Mouse (Mus musculus): Measurements from ENCODE around the gene Slc36a2.
A peak's percentile ranks its signal among the peaks of the same experiment; 100 is the strongest.

Slc36a2 gene

DNA sequence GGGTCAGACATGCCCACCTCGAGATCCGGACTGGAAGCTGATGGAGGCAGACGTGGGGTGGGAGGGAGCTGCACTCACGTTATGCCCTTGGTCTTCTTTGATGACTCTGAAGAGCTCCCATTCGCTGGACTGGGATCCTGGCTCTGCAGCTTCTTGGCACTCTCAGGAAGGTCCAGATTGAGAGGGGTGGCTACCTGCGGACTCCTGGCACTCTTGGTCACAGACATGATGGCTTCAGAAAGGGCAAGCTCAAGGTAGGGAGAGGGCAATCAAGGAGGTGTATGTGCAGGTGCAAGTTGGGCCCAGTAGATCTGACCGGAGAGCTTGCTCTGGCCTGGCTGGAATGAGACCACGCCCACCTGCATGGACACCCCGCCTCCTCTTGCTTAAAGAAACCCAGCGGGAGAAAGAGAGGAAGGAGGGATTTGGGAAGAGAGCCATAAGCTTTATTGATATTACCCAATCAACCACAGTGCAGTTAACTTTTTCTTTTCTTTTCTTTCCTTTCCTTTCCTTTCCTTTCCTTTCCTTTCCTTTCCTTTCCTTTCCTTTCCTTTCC, at the start of gene Slc36a2:
Gene Slc36a2 (minus strand): TSS at position 345 of the 559 bp plus-strand sequence.
- DNase-seq: peak; percentile 89

DNA sequence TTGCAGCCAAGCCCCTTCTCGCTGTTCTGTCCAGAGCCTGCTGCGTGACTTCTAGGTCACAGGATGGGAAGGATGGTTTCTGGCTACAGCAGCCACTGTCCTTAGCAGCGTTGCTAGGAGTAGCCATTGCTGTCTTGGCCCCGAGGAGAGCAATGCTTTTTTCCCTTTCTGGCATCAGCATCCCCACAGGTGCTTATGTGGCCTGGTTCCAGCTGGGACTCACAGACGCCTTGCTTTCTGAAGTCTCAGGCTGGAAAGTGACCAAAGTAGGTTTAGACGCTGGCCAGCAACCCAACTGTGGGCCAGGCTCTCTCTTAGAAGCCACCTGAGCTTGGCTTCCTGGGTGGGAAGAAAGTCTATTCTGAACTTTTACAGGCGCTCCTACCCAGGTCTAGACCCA, 49.4 kb upstream of the Slc36a2 start:
- peak; percentile 88 for DNase-seq

DNA sequence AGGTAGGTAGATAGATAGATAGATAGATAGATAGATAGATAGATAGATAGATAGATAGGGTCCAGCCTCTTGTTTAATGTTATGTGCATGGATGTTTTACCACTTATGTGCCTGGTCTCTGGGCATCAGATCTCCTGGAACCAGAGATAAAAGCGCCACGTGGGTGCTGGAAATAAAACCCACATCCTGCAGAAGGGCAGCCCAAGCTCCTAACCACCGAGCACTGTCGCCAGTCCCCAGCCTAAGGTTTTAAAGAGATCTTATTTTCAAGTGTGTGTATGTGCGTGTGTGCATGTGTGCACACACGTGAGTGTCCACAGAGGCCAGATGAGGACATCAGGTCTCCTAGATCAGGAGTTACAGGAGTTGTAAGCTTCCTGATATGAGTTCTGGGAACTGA, 46.2 kb upstream of the Slc36a2 start:
- no peak for DNase-seq

DNA sequence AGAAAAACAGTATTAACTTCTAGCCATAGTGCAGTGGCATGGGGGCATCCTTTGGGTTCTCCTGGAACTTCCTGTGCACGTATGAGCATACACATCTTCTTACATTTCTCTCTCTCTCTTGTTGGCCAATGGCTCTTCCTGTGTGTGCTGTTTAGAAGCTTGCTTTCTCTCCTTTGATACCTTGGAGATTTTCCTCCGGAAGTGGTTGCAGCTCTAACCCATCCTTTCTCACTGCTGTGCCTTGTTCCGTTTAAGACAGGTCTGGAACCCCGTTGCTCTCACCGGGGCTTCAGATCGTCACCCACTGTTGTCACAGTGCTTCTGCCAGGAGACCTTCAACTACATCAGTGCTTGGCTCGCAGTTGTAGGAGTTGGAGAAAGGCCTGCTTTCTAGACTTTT, 36.4 kb upstream of the Slc36a2 start:
- no peak for DNase-seq

DNA sequence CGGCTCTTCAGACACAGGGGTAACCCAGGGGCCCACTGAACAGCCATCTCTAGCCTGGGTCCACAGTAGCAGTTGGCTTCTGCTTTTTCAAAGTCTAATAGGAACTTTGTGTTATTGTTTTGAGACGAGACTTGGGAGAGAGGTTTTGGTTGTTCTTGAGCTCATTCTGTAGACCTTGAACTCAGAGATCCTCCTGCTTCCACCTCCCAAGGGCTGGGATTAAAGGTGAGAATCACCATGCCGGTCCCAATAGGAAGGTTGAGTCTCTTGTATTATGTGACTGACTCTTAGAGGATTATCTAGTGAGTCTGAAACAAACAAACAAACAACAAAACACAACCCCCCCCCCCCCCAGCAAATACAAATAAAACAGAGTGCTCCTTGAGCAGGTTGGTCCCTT, 33.6 kb upstream of the Slc36a2 start:
- no peak for DNase-seq

DNA sequence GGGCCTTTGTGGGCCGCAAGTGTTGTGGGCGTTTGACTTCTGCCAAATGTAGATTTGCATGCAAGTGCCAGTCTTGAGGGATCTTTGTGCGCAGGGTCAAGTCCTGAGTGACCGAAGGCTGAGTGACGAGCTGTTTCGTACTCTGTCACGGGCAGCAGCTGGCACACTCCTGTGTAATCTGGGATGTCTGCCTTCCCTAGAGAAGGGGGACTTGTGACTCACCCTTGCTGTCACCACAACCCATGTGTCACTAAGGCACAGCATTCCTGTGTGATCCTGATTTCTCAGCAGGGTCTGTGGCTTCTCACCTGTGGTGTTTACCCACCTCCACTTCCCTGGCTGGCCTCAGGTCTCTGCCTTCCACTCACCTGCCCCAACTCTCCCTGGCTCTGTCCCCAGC, 33.0 kb upstream of the Slc36a2 start:
- DNase-seq: no peak

DNA sequence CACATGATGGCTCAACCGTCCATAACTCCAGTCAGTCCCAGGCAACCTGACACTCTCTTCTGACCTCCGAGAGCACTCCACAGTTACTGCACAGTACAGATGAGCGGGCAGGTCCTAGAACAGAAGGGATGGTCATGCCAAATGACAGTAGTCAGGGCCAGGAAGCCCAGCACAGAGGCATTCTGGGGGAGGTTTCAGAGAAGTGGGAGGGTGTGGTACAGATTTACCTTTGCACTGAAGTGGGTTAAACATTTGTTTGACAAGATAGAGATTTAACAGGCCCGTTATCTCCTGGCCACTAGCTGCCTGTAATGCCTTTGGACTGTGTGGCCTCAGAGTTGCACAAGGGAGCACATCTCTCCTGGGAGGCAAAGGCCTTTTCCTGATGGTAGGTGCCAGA, 32.5 kb upstream of the Slc36a2 start:
- no peak for DNase-seq

DNA sequence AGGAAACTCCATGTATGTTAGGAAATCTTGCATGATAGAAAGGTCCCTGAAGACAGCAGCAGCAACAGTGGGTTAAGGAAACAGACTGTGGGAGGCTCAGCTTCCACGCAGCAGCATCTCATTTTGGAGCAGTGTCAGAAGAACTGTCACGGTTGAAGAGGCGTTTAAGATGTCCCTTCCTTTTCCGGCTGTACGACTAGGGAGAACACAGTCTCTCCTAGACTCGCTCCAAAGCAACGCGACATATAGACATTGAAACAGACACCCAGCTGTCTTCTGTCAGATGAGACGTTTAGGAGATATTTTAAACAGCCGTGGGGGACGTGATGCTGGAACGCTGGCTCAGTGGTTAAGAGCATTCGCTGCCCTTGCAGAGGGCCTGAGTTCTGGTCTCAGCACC, 32.0 kb upstream of the Slc36a2 start:
- DNase-seq: no peak

DNA sequence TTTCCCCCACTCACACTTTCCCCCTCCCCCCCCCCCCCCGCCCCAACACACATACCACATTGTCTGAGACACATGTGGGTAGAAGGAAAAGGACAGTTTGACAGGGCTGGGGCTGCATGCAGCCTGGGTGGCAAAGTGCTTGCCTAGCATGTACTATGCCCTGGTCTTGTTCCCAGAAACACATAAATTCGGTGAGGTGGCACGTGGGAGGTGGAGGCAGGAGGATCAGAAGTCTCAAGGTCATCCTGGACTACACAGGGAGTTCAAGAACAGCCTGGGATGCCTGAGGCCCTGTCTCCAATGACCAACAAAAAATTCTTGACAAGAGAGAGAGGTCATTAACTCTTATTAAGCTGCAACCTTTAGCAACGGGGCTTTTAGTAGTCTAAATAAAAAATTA, 31.2 kb upstream of the Slc36a2 start:
- DNase-seq: no peak

DNA sequence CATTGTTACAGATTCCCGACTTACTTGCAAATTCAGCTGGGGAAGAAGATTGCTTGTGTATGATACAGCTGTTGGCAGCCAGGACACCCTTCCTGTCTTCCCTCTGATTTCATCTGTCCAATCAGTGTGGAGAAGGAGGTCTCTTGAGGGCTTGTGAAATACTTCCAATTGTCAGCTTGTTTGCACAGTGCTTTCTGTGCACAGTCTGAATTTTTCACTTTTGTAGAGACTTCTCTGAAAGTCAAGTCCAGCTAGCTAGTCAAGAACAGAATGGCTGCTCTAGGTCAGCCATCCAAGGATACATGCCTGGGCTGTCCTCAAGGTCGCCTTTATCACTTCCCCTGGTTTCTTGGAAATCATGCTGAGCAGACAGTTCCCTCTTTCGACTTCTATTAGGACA, 30.1 kb upstream of the Slc36a2 start:
- DNase-seq: no peak

DNA sequence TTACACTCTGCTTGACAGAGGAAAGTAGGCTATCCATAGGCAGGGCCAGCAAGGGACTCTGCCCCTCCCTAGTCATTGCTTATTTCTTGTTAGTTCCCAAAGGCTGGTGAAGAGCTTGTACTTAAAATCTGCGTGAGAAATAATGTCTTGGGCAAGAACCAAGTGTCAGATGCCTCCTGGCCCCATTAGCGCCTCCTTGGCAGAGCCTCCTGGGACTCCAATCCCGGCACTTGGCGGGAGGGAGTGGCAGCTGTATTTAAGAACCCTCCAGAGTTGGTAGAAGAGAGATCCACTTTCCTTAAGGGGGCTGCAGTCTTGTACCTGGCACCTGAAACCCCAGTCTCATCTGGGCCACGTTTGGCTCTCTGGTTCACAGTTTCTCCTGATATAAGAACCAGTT, 29.3 kb upstream of the Slc36a2 start:
- DNase-seq: no peak

DNA sequence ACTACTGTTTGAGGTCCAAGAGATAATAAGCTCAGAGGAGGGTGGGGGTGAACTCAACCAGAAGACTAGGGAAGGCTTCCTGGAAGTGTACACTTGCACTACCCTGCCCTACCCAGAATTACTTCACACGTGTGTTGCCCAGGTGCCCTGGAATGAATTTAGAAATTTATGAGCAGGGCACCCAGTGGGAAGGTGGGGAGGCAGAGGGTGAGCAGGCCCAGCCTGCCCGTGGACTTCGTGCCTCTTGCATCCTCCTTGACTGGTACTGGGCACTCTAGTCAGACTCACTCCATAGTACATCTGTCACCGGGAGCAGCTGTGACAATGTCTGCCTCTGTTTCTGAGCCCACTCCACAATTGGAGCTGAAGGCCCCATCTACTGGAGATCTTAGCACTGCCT, 28.6 kb upstream of the Slc36a2 start:
- DNase-seq: no peak

DNA sequence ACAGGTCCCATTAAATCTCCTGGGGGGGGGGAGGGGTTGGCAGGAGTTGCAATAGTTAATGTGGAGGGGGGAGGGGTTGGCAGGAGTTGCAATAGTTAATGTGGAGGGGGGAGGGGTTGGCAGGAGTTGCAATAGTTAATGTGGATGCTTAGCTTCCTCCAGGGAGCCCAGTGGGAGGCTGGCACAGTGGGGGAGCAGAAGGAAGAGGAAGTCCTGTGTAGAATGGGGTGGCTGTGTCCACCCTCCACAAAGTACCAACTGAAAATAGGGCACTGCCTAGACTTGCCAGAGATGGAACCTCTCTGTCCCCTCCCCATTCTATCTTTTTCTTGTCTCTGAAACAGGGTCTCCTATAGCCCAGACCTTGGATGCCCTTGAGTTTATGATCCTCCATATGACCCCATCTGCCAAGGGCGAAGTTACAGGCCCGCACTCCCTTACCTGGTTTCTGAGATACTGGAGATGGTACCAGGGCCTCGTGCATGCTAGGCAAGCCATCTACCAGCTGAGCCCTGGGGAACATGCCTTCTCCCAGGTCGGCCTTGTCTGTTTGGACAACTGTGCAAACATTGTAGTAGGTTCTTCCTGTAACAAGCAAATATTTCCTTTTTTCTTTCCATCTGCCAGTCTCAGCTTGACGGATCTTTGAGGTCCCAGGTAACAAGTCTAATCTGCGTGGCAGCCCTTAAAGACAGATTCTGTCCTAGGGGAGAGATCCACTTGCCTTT, 24.9 kb upstream of the Slc36a2 start:
- no peak for DNase-seq

DNA sequence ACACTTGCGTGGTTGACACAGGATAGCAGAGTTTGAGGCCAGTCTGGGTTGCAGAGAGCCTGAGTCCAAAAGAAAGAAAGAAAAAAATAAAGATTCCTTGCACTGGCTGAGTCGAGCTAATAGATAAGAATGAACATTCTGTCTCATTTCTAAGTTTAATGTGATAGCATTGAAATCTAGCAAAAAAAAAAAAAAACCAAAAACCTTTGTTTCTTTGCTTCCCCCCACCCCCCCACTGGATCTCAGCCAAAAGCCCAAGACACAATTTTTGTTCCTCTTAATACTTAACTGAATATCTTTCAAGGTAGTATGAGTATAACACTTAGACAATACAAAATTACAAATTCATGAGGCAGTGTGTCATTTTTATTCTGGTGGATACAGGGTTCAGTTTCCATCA, 24.2 kb upstream of the Slc36a2 start:
- no peak for DNase-seq

DNA sequence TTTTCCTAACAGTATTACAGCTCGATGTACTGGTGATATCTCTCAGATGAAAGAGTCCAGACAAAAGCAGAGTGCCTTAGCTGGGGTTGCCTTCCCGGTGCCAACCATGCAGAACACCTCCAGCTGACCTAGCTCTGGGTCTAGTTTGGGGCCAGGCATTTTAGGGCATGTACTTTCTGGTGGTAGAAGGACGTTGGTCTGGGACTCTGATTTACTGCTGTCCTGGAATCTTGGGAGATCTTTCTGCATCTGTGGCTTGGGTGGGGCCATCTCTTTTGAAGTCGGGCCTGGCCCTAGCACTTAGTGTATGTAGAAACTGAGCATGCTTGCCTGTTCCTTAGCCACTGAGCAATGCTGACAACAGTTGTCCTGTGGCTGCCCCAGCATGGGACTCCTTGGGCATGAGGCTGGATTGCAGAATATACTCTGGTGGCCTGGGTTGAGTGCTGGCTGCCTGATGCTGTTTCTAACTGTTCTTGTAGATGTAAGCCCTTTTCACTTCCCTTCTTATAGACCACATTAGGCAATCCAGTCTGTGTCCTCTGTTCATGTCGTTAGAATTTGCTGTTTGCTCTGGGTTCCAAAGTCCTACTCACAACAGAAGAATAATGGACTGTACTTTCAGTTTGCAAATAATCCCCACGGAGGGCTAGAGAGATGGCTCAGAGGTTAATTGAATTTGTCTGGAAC, 23.3 kb upstream of the Slc36a2 start:
- DNase-seq: no peak

DNA sequence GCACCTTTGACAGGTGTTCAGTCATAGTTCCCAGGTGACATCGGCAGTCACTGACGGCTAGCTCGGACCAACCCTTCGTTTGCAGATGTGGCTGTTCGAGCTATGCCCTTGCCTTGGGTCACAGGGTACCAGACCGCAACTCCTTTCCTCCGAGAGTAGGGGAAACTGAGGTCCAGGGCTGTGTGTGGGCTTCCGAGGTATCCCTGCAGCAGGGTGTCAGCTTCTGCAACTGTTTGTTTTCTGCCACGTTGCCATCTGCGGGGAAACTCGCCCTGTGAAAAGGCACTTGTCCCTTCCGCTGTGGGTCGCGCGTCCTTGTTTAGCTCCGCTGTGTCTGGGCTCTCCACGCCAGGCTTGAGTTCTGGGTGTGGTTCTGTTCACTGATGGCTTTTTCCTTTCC, 19.7 kb upstream of the Slc36a2 start:
- peak; percentile 43 for DNase-seq

DNA sequence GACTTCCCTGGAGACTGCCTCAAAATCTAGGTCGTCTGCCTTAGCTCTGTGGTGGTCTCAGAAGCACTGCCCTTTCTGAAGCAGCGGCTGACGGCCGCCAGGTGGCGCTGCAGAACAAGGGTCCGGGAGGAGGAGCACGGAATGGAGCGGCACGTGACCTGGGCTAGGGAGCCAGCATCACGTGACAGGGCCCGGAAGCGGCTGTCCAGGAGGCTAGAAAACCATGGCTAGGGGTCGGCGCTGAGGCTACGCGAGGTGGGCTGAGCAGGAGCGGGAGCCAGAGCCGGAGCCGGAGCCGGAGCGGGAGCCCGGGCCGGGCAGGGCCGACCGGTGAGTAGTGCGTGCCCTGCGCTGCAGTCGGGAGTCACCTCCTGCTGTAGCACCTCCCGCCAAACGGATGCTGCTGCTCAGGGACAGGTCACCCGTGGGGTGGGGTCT, 19.3 kb upstream of the Slc36a2 start, which contains the start of gene Slc36a1:
Gene Slc36a1 (plus strand): TSS at position 192 of the 438 bp plus-strand sequence.
- peak; percentile 95 for DNase-seq

DNA sequence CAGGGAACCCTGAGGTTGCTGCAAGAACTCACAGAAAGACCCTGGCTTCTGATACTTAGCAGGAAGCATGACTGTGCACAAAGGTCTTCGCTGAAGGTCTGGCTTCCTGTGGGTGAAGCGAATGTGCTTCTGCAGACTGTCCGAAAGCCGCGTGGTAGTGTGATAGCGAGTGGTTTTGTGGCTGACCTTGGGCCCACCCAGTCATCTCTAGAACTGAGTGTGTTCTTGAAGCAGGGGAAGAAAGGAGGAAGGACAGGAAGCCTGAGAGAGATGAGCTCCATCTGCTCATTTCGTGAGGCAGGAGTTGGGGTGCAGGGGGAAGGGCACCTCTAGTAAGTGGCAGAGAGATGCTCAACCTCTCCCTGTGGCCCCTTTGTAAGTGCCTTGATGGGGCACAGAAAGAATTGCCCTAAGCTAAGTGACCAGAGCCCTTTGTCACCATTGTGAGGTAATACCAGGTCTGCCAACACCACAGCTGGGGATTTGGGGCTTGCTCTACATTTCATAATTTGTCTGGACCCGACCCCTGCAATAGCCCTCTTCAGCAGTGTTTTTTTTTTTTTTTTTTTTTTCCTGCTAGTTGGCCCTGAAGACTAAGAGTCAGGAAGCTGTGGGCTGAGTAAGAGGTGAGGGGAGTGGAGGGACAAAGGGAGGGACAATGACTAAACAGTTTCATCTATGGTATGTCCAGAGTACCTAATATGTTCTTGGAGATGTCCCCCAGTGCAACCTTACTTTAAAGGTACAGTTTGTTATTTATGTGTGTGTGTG, 13.0 kb upstream of the Slc36a2 start:
- no peak for DNase-seq

DNA sequence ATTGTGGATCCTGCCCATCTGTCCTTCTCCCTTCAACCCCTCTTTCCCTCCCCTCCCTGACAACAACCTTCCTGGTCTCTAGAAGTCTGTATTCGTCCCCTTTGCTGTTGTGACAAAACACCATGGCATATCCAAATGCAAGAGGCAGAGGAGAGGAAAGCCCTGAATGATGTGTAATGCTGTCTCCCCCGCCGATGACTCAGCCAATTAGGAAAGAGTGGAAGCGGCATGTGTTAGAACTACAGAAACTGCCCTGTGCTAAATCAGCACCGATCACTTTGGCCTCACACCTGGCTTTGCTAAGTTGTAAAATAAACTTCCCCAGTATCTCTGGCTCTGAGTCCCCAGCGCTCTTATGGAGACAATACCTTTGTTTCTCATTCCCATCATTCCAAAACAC, 12.2 kb upstream of the Slc36a2 start:
- no peak for DNase-seq

DNA sequence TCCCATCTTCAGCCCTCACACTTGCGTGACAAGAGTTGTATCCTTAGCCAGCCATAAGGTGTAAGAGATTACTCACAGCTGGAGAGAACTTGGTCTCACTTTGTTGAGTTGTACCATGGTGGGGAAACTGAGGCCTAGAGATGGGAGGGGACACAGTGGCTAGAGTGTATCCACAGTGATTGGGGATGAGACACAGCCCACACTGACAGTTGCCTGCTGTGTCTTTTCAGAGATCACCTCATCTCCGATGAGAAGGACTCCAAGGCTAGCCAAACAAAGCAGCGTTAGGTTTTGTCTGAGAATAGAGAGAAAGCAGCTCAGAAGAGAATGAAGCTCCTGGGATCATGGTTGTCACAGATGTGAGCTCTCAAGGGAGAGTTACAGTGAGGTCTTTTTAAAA, 5.3 kb upstream of the Slc36a2 start:
- DNase-seq: no peak

DNA sequence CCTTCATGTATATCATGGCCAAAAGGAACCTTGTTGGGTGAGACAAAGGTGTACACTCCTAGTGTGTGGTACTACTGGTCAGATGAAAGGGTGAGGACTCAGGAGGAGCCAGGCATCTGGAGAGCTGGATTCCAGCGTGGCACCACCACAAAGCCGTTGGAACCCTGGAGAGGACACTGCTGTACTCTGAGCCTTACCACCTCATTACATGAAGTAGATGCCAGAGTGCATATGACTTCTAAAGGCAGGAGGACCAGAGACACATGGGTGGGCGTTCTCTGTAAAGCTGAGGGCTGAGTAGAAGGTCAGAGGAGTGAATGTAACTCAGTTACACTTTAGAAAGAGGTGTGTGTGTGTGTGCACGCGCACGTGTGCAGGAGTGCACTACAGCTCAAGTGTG, 2.9 kb upstream of the Slc36a2 start:
- DNase-seq: no peak

DNA sequence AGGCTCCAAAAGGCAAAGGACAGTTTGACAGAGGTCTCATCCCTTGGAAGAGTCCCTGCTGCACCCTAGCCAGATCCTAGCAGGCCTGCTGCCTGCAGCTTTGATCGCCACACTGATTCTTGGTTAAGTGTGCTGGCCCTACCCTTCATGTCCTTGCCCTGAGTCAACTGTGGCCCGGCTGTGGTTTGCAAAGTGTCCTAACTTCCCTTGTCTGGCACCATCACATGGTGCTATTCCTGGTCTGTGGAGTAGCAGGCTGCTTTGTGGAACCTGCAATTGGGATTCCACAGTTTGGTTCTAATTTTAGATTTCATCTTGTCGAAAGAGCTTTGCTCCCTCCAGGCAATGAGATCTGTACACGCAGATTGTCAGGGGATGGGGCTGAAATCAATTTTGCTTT, 2.4 kb upstream of the Slc36a2 start:
- no peak for DNase-seq

DNA sequence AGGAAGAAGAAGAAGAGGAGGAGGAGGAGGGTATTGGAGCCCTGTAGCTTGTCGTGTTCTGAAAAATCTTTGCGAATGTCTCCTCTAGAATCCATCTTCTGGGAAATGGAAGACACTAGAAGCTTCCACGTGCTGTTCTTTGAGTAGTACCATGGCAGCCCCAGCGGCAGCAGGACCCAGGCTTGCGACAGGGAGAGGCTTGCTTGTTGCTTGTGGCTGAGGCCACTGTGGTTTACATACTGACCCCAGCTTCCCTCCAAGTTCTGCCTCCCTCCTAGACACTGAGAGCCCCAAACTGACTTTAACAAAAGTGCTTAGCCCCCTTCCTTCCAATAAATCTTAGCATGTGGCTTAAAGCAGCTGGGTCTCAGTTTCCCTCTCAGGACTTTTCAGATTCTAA, 631 bp downstream of the Slc36a2 start:
- DNase-seq: no peak

DNA sequence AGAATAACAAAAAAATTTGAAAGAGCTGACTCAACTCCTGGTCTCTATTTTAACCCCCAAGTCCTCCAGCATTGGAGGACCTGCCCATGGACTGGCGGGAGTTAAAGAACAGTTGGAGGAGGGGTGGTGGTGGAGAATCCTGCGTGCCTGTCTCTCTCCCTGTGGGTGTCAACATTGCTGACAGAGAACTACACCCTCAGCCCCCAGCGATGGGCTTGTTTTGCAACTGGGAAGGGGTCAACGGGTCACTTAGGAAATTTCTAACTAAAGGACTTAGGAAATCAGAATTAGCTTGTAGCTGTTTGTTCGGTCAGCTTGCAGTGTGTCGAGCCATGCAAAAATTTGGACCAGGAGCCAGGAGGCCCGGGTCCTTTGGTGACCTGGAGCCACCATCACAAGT, 1.8 kb downstream of the Slc36a2 start:
- no peak for DNase-seq
